Mouse (Mus musculus) cerebellum, adult 2 months (tissue): ENCODE measurements around the gene Ddx23. TPM values are rescaled to one million over a fixed set of nuclear protein-coding genes. Genes with fewer than 3 reads are reported as not detected.

ENCODE experiments used
- DNase-seq, 2 experiments: peaks; one replicate each; pipeline ENCODE4 v3.0.0; 2021
- H3K27ac ChIP-seq: fragments of 200-500 bp; 2 replicates; pipeline ENCODE4 v1.5.1; 2012; ENCODE audit warnings: low read length, control low read depth, inconsistent platforms; ENCODE audit not compliant: insufficient read depth
- H3K27me3 ChIP-seq: fragments of 200-500 bp; 2 replicates; pipeline ENCODE4 v1.6.1; 2012; ENCODE audit warnings: inconsistent platforms, mild to moderate bottlenecking, low read length, moderate library complexity; ENCODE audit not compliant: control insufficient read depth, insufficient read depth
- H3K4me1 ChIP-seq: fragments of 200-500 bp; 2 replicates; pipeline ENCODE4 v1.6.1; 2011; ENCODE audit warnings: low read length; ENCODE audit not compliant: control insufficient read depth, insufficient read depth
- H3K4me3 ChIP-seq: fragments of 200-500 bp; replicated peaks from 2 replicates; pipeline ENCODE3; 2011; ENCODE audit warnings: mild to moderate bottlenecking, low read depth, low read length, control low read depth; ENCODE audit not compliant: insufficient read depth
- CTCF ChIP-seq: fragments of 200-500 bp; IDR thresholded peaks from 2 replicates; pipeline ENCODE4 v1.5.1; 2011; ENCODE audit warnings: low read depth, mild to moderate bottlenecking, control low read depth, low read length, moderate library complexity, borderline replicate concordance; ENCODE audit not compliant: insufficient read depth
- POLR2A ChIP-seq: fragments of 200-500 bp; IDR thresholded peaks from 2 replicates; pipeline ENCODE4 v1.6.1; 2011; ENCODE audit warnings: low read length, control low read depth, borderline replicate concordance; ENCODE audit not compliant: insufficient read depth
- WGBS: fragments of 180-500 bp; shearing (Covaris S2); methylation state at CpG from one replicate; pipeline ENCODE4 v1.1.7; 2018; 5-methylcytosine and 5-hydroxymethylcytosine counted together
- polyA plus RNA-seq: library from polyadenylated mRNA; depleted of rRNA; stranded (reverse); fragments of >200 nt; gene quantifications from 2 replicates; pipeline ENCODE4 v1.2.3, GENCODE M21; 2012; rRNA removed

Gene Ddx23
- 69.4 and 71.7 TPM in 2 replicates for polyA plus RNA-seq

GRCm38 (mm10) chr15:98662567-98663545, at the start of gene Ddx23:
Gene Ddx23 (minus strand): TSS chr15:98662894.
- Histone ChIP-seq H3K4me1 (no peaks in the 10 kb centered on the region), H3K27me3 (no peaks in the 10 kb centered on the region), H3K4me3 (peak within 1 kb of the TSS; percentile 67), H3K27ac (peak within 1 kb of the TSS; percentile 83)
- TF ChIP-seq POLR2A = peak; percentile 84
- TF ChIP-seq CTCF = no peak
- DNase-seq = peak; percentile 95 to 97
- 3% methylated on average over 48 of the region's 48 CpGs for whole genome bisulfite sequencing

DNA sequence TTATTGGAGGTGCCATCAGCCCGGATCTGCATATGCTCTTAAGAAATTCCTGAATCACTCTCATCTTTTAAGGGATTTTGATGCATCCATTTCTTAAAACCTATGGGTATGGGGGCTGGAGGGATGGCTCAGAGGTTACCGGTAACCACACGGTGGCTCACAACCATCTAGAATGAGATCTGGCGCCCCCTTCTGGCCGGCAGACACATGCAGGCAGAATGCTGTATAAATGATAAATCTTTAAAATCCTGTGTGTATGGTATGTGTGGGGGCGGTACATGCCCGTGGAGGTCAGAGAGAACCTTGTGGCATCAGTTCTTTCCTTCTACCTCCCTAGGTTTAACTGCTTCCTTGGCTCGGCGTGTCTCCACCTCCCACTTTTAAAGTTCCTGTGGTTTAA, 47.7 kb upstream of the Ddx23 start:
- 17% methylated on average over 9 of the region's 9 CpGs for WGBS
- Histone ChIP-seq H3K4me3 (no peak overlapping the region), H3K27ac (no peak overlapping the region), H3K27me3 (no peaks in the 10 kb centered on the region), H3K4me1 (peaks cover 2% of the 10 kb centered on the region; the same call in 1 of the 2 replicates)
- DNase-seq = peak; percentile 56 to 72
- peak; percentile 73 for TF ChIP-seq CTCF
- TF ChIP-seq POLR2A = no peak

DNA sequence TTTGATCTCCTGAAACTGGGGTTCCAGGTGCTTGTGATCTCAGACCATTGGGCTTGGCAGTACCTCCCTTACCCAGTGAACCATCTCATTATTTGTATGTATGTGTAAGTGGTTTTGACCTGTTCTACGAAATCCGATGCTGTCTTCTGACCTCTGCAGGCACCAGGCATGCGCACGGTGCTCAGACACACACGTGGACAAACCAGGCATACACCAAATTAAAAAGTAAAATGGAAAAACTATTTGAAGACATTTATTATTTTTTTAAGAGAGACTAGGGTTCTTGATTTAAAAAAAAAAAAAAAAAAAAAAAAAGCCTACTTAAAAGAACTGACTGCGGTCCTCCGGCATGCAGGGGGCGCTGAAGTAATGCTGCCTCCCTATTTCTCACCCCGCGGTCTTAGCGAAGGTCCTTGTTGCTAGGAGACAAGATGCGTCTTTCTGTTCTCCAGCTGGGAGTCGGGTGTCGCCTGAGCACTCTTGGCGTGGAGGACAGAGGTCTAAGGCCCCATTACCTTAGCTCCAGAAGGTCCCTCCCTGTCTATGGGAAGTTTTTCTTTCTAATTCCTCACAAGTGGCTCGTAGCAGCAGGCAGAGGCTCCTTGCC, 45.2 kb upstream of the Ddx23 start, which contains the start of gene Ccdc65:
Gene Ccdc65, plus strand, starts transcription at position 442 of the 607 bp plus-strand sequence.
- TF ChIP-seq POLR2A = no peak
- peak; percentile 73 for TF ChIP-seq CTCF
- Histone ChIP-seq H3K4me3 (peak within 1 kb of the TSS; percentile 64), H3K27me3 (no peaks in the 10 kb centered on the region), H3K27ac (no peak within 1 kb of the TSS), H3K4me1 (no peaks in the 10 kb centered on the region; the same call in 1 of the 2 replicates)
- peak; percentile 83 to 84 for DNase-seq
- WGBS = 22% methylated on average over 16 of the region's 16 CpGs

GRCm38 (mm10) chr15:98704312-98704711, 41.6 kb upstream of the Ddx23 start:
- no peak for TF ChIP-seq CTCF
- TF ChIP-seq POLR2A = no peak

GRCm38 (mm10) chr15:98699190-98700105, 36.8 kb upstream of the Ddx23 start:
- TF ChIP-seq CTCF = peak; percentile 81
- TF ChIP-seq POLR2A = no peak
- H3K27ac ChIP-seq = no peak overlapping the region
- peak overlapping the region; percentile 61 for H3K4me3 ChIP-seq
- peak; percentile 84 to 90 for DNase-seq
- 3% methylated on average over 40 of the region's 40 CpGs for whole genome bisulfite sequencing
- no peaks in the 10 kb centered on the region for H3K27me3 ChIP-seq
- no peaks in the 10 kb centered on the region for H3K4me1 ChIP-seq

More at GRCm38 (mm10) chr15:98704312-98704711, 41.6 kb upstream of the Ddx23 start:
- DNase-seq = no peak
- H3K4me3 ChIP-seq = no peak overlapping the region
- no peaks in the 10 kb centered on the region; the same call in 1 of the 2 replicates for H3K4me1 ChIP-seq
- no peaks in the 10 kb centered on the region for H3K27me3 ChIP-seq
- no peak overlapping the region for H3K27ac ChIP-seq
- 56% methylated on average over 9 of the region's 9 CpGs for WGBS

- no peak overlapping the region for H3K4me3 ChIP-seq
- no peaks in the 10 kb centered on the region for H3K27me3 ChIP-seq
- DNase-seq = no peak
- no peak overlapping the region for H3K27ac ChIP-seq
- TF ChIP-seq CTCF (no peak), POLR2A (no peak)
- 43% methylated on average over 8 of the region's 8 CpGs for whole genome bisulfite sequencing
- no peaks in the 10 kb centered on the region for H3K4me1 ChIP-seq
These were observed 33.5 kb upstream of the Ddx23 start for GRCm38 (mm10) chr15:98696216-98696615.

- no peaks in the 10 kb centered on the region for H3K4me1 ChIP-seq
- DNase-seq = no peak
- H3K27me3 ChIP-seq = no peaks in the 10 kb centered on the region
- no peak overlapping the region for H3K4me3 ChIP-seq
- TF ChIP-seq POLR2A (no peak), CTCF (no peak)
- H3K27ac ChIP-seq = no peak overlapping the region
- 28% methylated on average over 9 of the region's 9 CpGs for WGBS
These were observed 33.0 kb upstream of the Ddx23 start for GRCm38 (mm10) chr15:98695726-98696125.
